Mouse (Mus musculus) gastrocnemius, postnatal 10 days (tissue): Measurements from ENCODE around the gene Vmn1r228. TPM values are rescaled to one million over a fixed set of nuclear protein-coding genes. Genes with fewer than 3 reads are reported as not detected.

ENCODE experiments used
- DNase-seq: peaks from one replicate; pipeline ENCODE4 v3.0.0; 2021; ENCODE audit warnings: mixed read lengths
- long read RNA-seq, 2 experiments: library from polyadenylated mRNA; stranded (forward); transcript quantifications; one replicate each; pipeline ENCODE4 v2.0.0; 2021
- total RNA-seq, 2 experiments: library from RNA; stranded (reverse); gene quantifications; 2 replicates each; pipeline ENCODE4 v1.2.3; 2021

The Vmn1r228 gene
- not detected for total RNA-seq
- long read RNA-seq, experiment 1 = 0 reads
- long read RNA-seq, experiment 2 = 0 reads

GRCm38 (mm10) chr17:20786057-20786456 lies at the start of gene Vmn1r228:
Gene Vmn1r228 (minus strand): TSS chr17:20786157.
- no peak for DNase-seq

GRCm38 (mm10) chr17:20811255-20811654 lies 25.3 kb upstream of the Vmn1r228 start, which contains the start of gene Vmn1r229:
Gene Vmn1r229 (plus strand): TSS chr17:20811555.
- no peak for DNase-seq

DNA sequence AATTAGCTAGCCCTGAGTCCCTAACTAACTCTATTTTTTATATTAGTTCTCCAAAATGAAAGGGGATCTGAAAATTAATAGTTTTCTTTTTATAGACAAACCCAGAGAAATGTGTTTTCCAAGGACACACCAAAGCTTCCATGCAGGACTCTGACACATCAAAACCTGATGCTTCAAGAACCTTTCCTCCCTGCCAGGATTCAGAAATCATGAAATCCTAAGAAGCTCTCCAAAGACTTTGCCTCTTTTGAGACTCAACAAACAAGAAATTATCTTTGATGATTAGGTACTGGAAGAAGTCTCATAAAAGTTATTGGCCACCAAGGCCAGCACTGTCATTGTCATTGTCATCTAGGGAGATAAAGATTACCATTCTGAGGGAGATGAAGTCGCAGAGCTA lies 56.4 kb downstream of the Vmn1r228 start, which contains the start of gene Vmn1r227:
TSS of gene Vmn1r227 (plus strand) at position 301 of the 400 bp plus-strand sequence.
- no peak for DNase-seq

Other genes starting within 250 kb of the Vmn1r228 start
- not detected for gene Vmn2r109, start 221.4 kb downstream of the Vmn1r228 start, total RNA-seq
- gene Vmn2r110, start 189.7 kb downstream of the Vmn1r228 start, total RNA-seq = not detected
- not detected for gene Fpr-rs3, start 161.3 kb downstream of the Vmn1r228 start, total RNA-seq
- gene Vmn1r226, start 103.3 kb downstream of the Vmn1r228 start, total RNA-seq = not detected
- not detected for gene Vmn1r227, start 56.3 kb downstream of the Vmn1r228 start, total RNA-seq
- under 1 TPM in 1 of 2 experiments, not detected in 1; 0.02 TPM for gene Vmn1r229, start 25.4 kb upstream of the Vmn1r228 start, total RNA-seq
- gene Vmn1r230, start 54.3 kb upstream of the Vmn1r228 start, total RNA-seq = not detected
- not detected for gene Vmn1r231, start 118.9 kb upstream of the Vmn1r228 start, total RNA-seq
- not detected for gene Vmn1r232, start 133.6 kb upstream of the Vmn1r228 start, total RNA-seq
- gene Ppp2r1a, start 159.2 kb upstream of the Vmn1r228 start, total RNA-seq = 100 to 1,000 TPM; 137 to 146 TPM
- not detected for gene Vmn1r233, start 210.3 kb upstream of the Vmn1r228 start, total RNA-seq
- gene Zfp160, start 222.7 kb upstream of the Vmn1r228 start, total RNA-seq = 10 to 100 TPM in 1 of 2 experiments, 1 to 10 TPM in 1; 8.2 to 12.7 TPM